Mouse (Mus musculus) embryonic fibroblast, embryonic 13.5 days (primary cell): ENCODE results near the gene Pcca. TPM values are rescaled to one million over a fixed set of nuclear protein-coding genes. Genes with fewer than 3 reads are reported as not detected.

ENCODE experiments used
- H3K27ac ChIP-seq: 2 replicates; pipeline ENCODE4 v1.5.1; 2012; ENCODE audit warnings: low read length, control low read depth, inconsistent platforms; ENCODE audit not compliant: insufficient read depth
- H3K4me1 ChIP-seq: 2 replicates; pipeline ENCODE4 v1.6.1; 2011; ENCODE audit warnings: low read length; ENCODE audit not compliant: control insufficient read depth, insufficient read depth
- H3K4me3 ChIP-seq: 2 replicates; pipeline ENCODE4 v1.5.1; 2011; ENCODE audit warnings: mild to moderate bottlenecking, control low read depth, low read length; ENCODE audit not compliant: insufficient read depth
- CTCF ChIP-seq: IDR thresholded peaks from 2 replicates; pipeline ENCODE4 v1.5.1; 2011; ENCODE audit warnings: mild to moderate bottlenecking, control low read depth, low read length, moderate library complexity, borderline replicate concordance; ENCODE audit not compliant: insufficient read depth
- POLR2A ChIP-seq: IDR thresholded peaks from 2 replicates; pipeline ENCODE4 v1.6.1; 2011; ENCODE audit warnings: low read depth, mild to moderate bottlenecking, control low read depth, low read length, moderate library complexity
- polyA plus RNA-seq: library from polyadenylated mRNA; stranded (reverse); fragments of >200 nt; gene quantifications from 2 replicates; pipeline ENCODE4 v1.2.4, GENCODE M21; 2011; ENCODE audit warnings: low read depth; ENCODE audit not compliant: missing spikeins, insufficient read length

Gene Pcca
- 22.4 and 30.5 TPM in 2 replicates for polyA plus RNA-seq

DNA sequence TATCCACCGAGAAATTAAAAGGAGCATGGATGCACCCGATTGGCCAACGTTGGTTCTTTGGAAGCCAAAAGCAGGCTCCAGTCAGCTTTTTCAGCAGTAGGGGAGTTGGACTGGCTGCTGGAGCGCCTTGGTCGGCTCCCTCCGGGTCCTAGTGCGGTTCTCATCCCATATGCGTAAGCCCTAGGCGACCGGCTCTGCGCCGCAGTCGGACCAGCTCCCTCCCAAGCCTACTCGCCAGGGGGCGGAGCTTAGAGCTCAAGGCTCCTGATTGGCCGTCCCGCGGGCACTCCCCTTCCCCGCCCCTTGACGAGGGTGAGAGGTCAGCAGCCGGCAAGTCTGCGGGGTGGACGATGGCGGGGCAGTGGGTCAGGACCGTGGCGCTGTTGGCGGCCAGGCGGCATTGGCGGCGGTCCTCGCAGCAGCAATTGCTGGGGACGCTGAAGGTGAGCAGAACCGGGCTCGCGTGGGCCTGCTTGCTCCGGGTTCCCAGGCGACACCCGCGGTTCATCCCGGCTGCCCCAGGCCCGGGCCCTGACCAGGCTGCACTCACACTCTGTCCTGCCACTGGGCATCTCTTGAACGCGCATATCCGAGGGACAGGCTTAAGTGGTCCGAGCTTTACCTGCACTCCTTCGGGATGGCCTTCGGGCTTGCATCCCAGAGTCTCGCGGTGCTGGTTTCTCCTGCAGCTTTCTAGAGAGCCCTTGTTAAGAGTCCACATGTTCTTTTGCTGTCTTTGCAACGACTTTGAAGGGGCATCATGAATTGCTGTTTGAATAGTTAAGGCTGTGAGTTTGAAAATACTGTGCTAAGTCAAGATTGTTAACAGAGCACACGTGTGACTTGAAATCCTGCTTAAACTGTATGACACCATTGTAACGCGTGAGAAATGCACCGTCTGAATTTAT, at the start of gene Pcca:
TSS of gene Pcca (plus strand) at position 308 of the 908 bp plus-strand sequence.
- Histone ChIP-seq H3K4me3 (peak within 1 kb of the TSS; percentile 73), H3K27ac (peak within 1 kb of the TSS; percentile 46), H3K4me1 (peaks cover 3% of the 10 kb centered on the region)
- TF ChIP-seq POLR2A (peak; percentile 66), CTCF (no peak)

DNA sequence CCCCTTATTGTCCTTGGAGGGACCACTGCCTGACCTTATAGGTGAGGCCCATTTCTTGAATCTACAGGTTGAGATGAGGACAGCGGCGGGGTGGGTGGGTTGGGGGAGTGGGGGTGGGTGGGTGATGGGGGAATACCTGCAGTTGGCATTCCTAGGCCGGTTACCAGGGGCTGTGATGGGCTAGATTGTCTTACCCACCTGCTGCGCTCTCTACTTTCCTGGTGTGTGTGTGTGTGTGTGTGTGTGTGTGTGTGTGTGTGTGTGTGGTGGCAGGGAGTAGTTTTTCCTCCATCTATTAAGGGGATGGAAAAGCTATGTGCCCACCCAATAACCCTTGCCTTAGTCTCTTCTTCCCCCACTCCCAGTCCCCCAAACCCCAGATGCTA, 49.7 kb upstream of the Pcca start:
- Histone ChIP-seq H3K4me1 (no peaks in the 10 kb centered on the region), H3K4me3 (no peak overlapping the region), H3K27ac (no peak overlapping the region)
- TF ChIP-seq POLR2A = no peak
- TF ChIP-seq CTCF = no peak

DNA sequence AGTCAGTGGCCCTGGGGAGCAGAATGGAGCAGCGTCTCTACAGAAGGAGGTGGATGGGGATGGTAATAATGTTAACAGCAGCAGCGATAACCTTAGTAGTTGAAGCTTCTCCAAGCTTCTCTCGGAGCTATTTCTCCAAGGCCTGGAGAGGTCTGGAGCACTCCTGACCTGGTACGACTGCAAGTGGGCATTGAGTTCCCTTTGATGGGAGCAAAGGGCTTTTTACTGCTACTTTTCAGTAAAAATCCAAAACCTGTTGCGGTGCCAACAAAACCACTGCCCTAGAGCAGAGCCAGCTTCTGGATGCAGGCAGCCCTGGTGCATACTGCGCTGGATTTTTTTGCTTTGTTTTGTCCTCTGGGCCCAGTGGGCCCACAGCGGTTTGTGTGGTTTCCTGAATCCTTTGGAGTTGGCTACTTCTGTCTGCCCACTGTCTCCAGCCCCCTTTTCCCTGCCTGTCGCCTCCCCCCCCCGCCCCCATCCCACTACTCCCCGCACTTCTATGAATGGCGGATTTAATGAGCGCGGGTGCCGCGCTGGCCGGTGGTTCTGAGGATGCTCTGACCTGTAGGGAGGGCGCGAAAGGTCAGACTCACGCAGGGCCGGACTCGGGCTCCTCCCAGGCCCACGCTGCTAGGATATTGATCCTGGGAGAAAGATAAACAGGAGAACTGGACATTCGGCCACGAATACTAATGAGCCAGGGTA, 49.1 kb upstream of the Pcca start:
- TF ChIP-seq CTCF (no peak), POLR2A (no peak)
- Histone ChIP-seq H3K4me3 (no peak overlapping the region), H3K4me1 (no peaks in the 10 kb centered on the region), H3K27ac (no peak overlapping the region)

DNA sequence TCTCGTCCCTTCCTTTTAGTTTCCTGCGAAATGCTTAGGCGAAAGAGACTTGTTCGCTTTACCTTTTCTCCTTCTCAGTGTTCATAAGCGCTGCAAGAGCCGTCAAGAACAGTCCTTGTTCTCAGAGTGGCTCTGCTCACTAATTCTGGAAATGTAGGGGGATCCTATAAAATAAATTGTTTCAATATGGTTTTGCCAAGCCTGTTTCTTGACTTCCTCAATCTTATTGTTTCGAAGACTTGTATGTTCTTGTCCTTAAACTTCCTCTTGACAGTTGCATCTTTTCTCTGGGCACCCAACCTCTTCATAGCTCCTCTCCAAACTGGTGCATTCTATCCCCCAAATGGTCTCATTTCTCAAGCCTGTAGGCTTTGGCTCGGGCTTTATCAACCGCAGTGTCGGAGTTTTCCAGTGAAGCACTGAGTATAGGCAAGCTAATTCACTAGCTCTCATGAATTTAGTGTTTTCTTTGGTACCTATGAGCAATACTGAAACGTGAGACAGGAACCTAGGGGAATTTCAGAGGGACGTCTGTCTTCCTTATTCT, 48.4 kb upstream of the Pcca start:
- no peak overlapping the region for H3K27ac ChIP-seq
- no peaks in the 10 kb centered on the region for H3K4me1 ChIP-seq

DNA sequence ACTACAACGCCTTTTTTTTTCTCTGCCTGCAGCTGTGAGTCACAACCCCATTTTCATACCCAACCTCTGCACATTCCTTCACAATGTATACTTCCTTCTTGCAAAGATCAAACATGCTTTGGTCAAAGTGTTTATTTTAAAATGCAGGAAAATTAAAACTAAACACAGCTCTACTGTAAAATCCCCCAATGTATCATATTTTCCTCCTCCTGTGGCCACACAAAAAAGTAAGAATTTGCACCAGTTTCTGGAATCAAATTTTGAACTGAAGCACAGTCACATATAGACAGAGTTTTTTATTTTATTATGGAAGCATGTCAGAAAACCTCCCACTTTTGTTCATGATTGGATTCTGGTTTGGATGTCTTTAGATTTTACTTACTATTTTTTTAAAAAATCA, 47.5 kb upstream of the Pcca start:
- TF ChIP-seq POLR2A (no peak), CTCF (no peak)
- H3K4me1 ChIP-seq = no peaks in the 10 kb centered on the region
- no peak overlapping the region for H3K4me3 ChIP-seq
- no peak overlapping the region for H3K27ac ChIP-seq

More for the DNA sequence above, 48.4 kb upstream of the Pcca start:
- no peak overlapping the region for H3K4me3 ChIP-seq
- TF ChIP-seq POLR2A (no peak), CTCF (no peak)

DNA sequence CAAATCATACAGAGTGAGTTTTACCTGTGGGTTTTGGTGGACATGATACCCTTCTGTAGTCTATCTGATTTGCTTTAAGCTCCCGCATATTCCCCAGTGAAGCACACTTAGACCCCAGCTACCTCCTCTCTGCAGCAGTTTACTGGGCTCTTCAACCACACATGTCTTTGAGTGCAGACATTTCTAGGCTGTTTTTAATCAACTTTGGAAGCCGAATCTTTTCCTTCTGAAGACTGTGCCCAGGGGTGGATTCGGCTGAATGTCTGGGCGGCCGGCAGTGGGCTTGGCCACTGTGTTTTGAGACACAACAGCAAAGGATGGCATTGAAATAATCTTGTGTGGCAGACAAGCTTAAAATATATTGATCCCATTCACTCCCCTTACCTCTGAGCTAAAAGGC, 46.8 kb upstream of the Pcca start:
- no peak overlapping the region for H3K27ac ChIP-seq
- H3K4me3 ChIP-seq = no peak overlapping the region
- H3K4me1 ChIP-seq = no peaks in the 10 kb centered on the region
- TF ChIP-seq POLR2A (no peak), CTCF (no peak)

DNA sequence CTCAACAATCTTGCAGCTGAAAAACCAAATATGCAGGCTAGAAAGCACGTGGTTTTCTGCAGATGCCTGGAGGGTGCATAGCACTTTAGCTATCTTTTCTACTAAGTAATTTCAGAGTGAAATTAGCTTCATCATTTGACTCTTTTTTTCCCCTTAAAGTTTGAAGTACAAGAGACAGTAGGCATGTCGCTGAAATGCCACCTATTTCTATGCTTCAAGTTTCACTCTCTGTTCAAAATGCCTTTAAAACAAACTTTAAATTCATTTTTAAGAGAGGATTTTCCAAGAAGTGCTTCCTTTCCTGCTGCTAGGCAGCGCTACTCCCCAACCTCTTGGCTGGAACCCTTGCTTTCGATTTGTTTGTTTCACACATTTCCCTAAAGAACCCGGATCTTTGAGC, 45.1 kb upstream of the Pcca start:
- Histone ChIP-seq H3K4me1 (no peaks in the 10 kb centered on the region), H3K27ac (no peak overlapping the region), H3K4me3 (no peak overlapping the region)
- TF ChIP-seq CTCF (no peak), POLR2A (no peak)

DNA sequence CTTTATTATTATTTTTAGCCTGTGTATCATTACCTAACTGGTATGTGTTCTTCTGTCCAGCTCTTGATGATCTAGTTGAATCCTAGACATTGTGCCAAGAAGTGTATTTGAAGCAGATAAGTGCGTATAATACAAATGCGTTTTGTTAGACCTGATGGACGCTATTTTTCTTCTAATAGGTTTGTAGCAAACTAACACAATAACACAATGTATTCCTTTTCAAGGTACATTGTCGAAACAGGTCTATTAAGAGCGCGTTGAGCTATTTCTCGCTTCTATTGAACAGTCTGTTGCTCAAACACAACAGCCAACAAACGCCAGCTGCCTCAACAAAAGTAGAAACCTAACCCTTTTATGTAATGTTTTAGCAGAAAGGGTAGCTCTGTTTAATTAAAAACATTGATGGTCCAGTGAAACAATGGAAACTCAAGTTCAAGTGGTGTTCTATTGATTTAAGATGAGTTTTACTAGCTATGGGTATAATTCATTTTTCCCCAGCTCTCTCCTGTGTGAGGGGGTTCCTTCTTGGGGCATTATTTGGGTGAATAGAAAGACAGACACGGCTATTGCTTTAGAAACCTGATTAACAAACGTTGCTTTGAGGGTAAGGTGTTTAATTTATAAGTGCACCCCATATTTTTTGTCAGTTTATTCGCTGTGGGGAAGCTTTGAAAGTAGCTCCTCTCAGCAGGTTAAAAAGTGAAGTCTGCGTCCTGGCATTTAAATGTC, 44.3 kb upstream of the Pcca start:
- TF ChIP-seq POLR2A = no peak
- TF ChIP-seq CTCF = no peak
- Histone ChIP-seq H3K27ac (no peak overlapping the region), H3K4me1 (no peaks in the 10 kb centered on the region), H3K4me3 (no peak overlapping the region)
